Mouse (Mus musculus) monocyte, adult 59 days (primary cell): Measurements from ENCODE around the gene Tmem41b. TPM values are rescaled to one million over a fixed set of nuclear protein-coding genes. Genes with fewer than 3 reads are reported as not detected.

Experiments used
- total RNA-seq, 2 experiments: library from RNA; stranded (reverse); gene quantifications; one replicate each; pipeline ENCODE4 v1.2.4; 2023

The Tmem41b gene
- 10 to 100 TPM; 33.8 to 40.8 TPM for total RNA-seq

GRCm38 (mm10) chr7:109986775-109987174 is at the start of gene Tmem41b:
Tmem41b (minus strand) TSS chr7:109986929.

GRCm38 (mm10) chr7:110018117-110018630 is 31.4 kb upstream of the Tmem41b start, which contains the start of gene Ipo7:
Ipo7 (plus strand) TSS chr7:110018274.

GRCm38 (mm10) chr7:109959716-109960612 is 26.8 kb downstream of the Tmem41b start, which contains the start of gene Dennd5a:
Dennd5a (minus strand) TSS chr7:109960470.

Other genes starting within 250 kb of the Tmem41b start
- 10 to 100 TPM; 42.0 to 43.3 TPM for gene Tmem9b, start 234.1 kb downstream of the Tmem41b start, total RNA-seq
- gene Nrip3, start 204.9 kb downstream of the Tmem41b start, total RNA-seq: not detected
- gene Scube2, start 121.2 kb downstream of the Tmem41b start, total RNA-seq: not detected
- 100 to 1,000 TPM; 261 to 269 TPM for gene Dennd5a, start 26.5 kb downstream of the Tmem41b start, total RNA-seq
- gene Ipo7, start 31.3 kb upstream of the Tmem41b start, total RNA-seq: 100 to 1,000 TPM; 118 to 119 TPM
- gene Zfp143, start 74.3 kb upstream of the Tmem41b start, total RNA-seq: 10 to 100 TPM; 22.1 to 24.4 TPM
- gene Wee1, start 135.1 kb upstream of the Tmem41b start, total RNA-seq: 1 to 10 TPM; 5.3 to 5.6 TPM
- 10 to 100 TPM; 52.1 to 52.6 TPM for gene Swap70, start 234.8 kb upstream of the Tmem41b start, total RNA-seq